Mouse (Mus musculus): ENCODE data around the gene Abcc2. TPM values are rescaled to one million over a fixed set of nuclear protein-coding genes. Genes with fewer than 3 reads are reported as not detected.

Gene Abcc2
- polyA plus RNA-seq, 1 experiment, result not detected

DNA sequence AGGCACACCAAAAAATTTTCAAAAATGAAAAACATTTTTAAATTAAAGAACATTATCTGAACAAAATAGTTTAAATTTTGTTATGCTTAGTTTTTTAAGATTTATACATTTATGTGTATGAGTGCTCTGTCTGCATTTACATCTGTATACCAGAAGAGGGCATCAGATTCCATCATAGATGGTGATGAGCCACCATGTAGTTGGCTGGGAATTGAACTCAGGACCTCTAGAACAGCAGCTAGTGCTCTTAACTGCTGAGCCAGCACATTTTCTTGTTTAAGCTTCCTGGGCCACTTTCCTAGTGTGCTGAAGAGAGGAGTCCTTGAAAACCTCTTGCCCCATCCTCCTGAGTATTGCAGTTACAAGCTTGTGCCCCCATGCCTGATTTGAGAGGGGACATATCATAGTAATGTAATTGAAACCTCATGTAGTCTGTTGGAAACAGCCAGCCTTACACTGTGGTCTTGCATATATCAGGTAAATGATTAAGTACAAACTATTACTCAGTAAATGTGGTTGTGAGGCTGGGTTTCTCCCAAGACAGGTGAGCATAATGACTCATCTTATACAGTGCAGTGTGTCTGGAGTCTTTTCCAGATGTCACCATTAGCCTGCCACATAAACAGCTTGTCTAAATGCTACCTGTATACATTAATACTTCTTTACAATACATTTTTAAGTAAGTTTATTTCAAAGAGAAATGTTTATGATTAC is 20.3 kb upstream of the Abcc2 start:
- Histone ChIP-seq H3K27ac (ENCODE audit: insufficient read depth, low read length) (no peak overlapping the region), H3K4me3 (ENCODE audit: low read depth, low read length) (no peak overlapping the region), H3K36me3 (ENCODE audit: control insufficient read depth, insufficient read depth, low read length, poor library complexity, severe bottlenecking) (no peaks in the 10 kb centered on the region), H3K27me3 (ENCODE audit: control insufficient read depth, insufficient read depth, low read length, poor library complexity, severe bottlenecking) (no peaks in the 10 kb centered on the region), H3K4me1 (ENCODE audit: control insufficient read depth, insufficient read depth, low read length) (no peaks in the 10 kb centered on the region), H3K9me3 (replicated peaks; ENCODE audit: control insufficient read depth, insufficient read depth, low read length, poor library complexity, severe bottlenecking) (no peaks in the 10 kb centered on the region), H3K9ac (ENCODE audit: low read depth, poor library complexity, severe bottlenecking) (no peak overlapping the region)
- TF ChIP-seq CTCF (IDR thresholded peaks at IDR 0.05; ENCODE audit: low read depth, low read length), result no peak
- TF ChIP-seq POLR2A (IDR thresholded peaks at IDR 0.05; ENCODE audit: insufficient read depth, low read length), result no peak
- TF ChIP-seq EP300 (IDR thresholded peaks at IDR 0.05; ENCODE audit: insufficient read depth, low read depth, low read length), result no peak

DNA sequence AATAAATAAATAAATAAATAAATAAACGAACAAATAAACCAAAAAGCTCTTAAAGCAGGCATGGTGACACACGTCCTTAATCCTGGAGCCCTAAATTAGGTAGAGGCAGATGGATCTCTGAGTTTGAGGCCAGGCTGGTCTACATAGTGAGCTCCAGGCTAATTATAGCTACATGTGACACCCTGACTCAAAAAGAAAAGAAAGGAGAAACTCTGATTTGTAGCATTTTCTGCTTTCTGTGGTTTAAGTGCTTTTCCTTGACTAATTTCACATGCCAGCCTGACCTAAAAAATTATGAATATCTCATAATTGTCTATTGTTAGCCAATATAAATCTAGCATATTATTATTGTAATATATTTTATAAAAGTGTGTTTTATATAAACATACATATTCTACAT is 19.6 kb upstream of the Abcc2 start:
- Histone ChIP-seq H3K27me3 (ENCODE audit: control insufficient read depth, insufficient read depth, low read length, poor library complexity, severe bottlenecking) (no peaks in the 10 kb centered on the region), H3K27ac (ENCODE audit: insufficient read depth, low read length) (no peak overlapping the region), H3K9ac (ENCODE audit: low read depth, poor library complexity, severe bottlenecking) (no peak overlapping the region), H3K36me3 (ENCODE audit: control insufficient read depth, insufficient read depth, low read length, poor library complexity, severe bottlenecking) (no peaks in the 10 kb centered on the region), H3K4me1 (ENCODE audit: control insufficient read depth, insufficient read depth, low read length) (no peaks in the 10 kb centered on the region), H3K9me3 (replicated peaks; ENCODE audit: control insufficient read depth, insufficient read depth, low read length, poor library complexity, severe bottlenecking) (no peaks in the 10 kb centered on the region), H3K4me3 (ENCODE audit: low read depth, low read length) (no peak overlapping the region)
- TF ChIP-seq CTCF (IDR thresholded peaks at IDR 0.05; ENCODE audit: low read depth, low read length), result no peak
- TF ChIP-seq EP300 (IDR thresholded peaks at IDR 0.05; ENCODE audit: insufficient read depth, low read depth, low read length), result no peak
- no peak for TF ChIP-seq POLR2A (IDR thresholded peaks at IDR 0.05; ENCODE audit: insufficient read depth, low read length)

DNA sequence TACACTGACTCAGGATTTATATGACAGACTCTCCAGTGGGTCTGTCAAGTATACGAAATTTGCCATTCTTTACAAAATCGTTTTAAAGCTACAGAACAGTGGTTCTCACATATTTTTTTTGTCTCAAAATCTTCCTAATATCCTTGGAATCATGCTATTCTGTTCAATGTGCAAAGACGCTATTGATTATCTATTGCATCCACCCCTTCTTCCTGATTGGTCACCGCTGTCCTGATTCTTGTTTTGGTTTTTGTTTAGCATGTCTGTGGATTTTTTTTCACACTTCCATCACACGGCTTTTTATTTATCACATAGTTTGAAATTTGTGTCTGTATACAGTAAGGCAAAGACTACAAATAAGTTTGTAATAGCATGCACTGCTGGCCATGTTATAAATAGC is 15.5 kb upstream of the Abcc2 start:
- Histone ChIP-seq H3K27me3 (ENCODE audit: control insufficient read depth, insufficient read depth, low read length, poor library complexity, severe bottlenecking) (no peaks in the 10 kb centered on the region), H3K9ac (ENCODE audit: low read depth, poor library complexity, severe bottlenecking) (no peak overlapping the region), H3K4me3 (ENCODE audit: low read depth, low read length) (no peak overlapping the region), H3K27ac (ENCODE audit: insufficient read depth, low read length) (no peak overlapping the region), H3K4me1 (ENCODE audit: control insufficient read depth, insufficient read depth, low read length) (no peaks in the 10 kb centered on the region), H3K36me3 (ENCODE audit: control insufficient read depth, insufficient read depth, low read length, poor library complexity, severe bottlenecking) (no peaks in the 10 kb centered on the region), H3K9me3 (replicated peaks; ENCODE audit: control insufficient read depth, insufficient read depth, low read length, poor library complexity, severe bottlenecking) (no peaks in the 10 kb centered on the region)
- TF ChIP-seq CTCF (IDR thresholded peaks at IDR 0.05; ENCODE audit: low read depth, low read length), result no peak
- TF ChIP-seq POLR2A (IDR thresholded peaks at IDR 0.05; ENCODE audit: insufficient read depth, low read length), result no peak
- no peak for TF ChIP-seq EP300 (IDR thresholded peaks at IDR 0.05; ENCODE audit: insufficient read depth, low read depth, low read length)

DNA sequence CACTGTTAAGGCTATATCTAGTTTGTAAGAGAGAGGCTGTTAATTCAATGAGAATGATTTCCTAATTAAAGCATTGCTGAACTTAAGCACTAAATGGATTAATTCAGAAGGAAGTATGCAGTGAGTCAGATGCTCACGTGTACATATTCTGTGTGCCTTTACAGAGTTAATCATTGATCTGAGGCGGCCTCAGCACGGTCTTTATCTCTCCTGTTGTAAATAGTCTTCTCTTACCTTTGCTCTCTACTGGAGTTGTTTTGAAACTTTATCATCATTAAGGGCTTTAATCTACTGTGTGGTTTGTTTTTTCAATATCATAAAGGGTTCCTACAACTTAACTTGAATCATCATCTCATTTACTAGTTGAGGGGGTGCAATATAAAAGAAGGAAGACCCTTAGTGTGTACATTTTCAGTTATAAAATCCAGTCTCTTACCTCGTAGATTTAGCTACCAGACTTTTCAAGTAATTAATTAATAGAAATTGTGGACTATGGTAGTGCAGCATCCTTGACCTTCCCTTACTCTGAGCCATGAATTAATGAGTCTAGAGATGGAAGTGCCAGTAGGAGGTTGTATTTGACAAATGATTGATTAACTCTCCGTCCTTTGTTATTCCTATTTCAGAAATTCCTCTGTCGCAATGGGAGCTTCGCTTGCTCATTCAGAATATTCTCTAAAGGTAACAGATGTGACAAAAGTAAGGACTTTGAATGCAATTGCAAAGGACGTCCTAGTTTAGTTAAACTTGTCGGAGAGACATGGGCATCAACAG is 14.3 kb upstream of the Abcc2 start:
- TF ChIP-seq EP300 (IDR thresholded peaks at IDR 0.05; ENCODE audit: insufficient read depth, low read depth, low read length), result no peak
- TF ChIP-seq CTCF (IDR thresholded peaks at IDR 0.05; ENCODE audit: low read depth, low read length), result no peak
- TF ChIP-seq POLR2A (IDR thresholded peaks at IDR 0.05; ENCODE audit: insufficient read depth, low read length), result no peak
- no peaks in the 10 kb centered on the region for H3K9me3 ChIP-seq (replicated peaks; ENCODE audit: control insufficient read depth, insufficient read depth, low read length, poor library complexity, severe bottlenecking)
- no peaks in the 10 kb centered on the region for H3K36me3 ChIP-seq (ENCODE audit: control insufficient read depth, insufficient read depth, low read length, poor library complexity, severe bottlenecking)
- no peaks in the 10 kb centered on the region for H3K4me1 ChIP-seq (ENCODE audit: control insufficient read depth, insufficient read depth, low read length)
- H3K27ac ChIP-seq (ENCODE audit: insufficient read depth, low read length), result no peak overlapping the region
- H3K9ac ChIP-seq (ENCODE audit: low read depth, poor library complexity, severe bottlenecking), result no peak overlapping the region
- no peaks in the 10 kb centered on the region for H3K27me3 ChIP-seq (ENCODE audit: control insufficient read depth, insufficient read depth, low read length, poor library complexity, severe bottlenecking)
- no peak overlapping the region for H3K4me3 ChIP-seq (ENCODE audit: low read depth, low read length)

DNA sequence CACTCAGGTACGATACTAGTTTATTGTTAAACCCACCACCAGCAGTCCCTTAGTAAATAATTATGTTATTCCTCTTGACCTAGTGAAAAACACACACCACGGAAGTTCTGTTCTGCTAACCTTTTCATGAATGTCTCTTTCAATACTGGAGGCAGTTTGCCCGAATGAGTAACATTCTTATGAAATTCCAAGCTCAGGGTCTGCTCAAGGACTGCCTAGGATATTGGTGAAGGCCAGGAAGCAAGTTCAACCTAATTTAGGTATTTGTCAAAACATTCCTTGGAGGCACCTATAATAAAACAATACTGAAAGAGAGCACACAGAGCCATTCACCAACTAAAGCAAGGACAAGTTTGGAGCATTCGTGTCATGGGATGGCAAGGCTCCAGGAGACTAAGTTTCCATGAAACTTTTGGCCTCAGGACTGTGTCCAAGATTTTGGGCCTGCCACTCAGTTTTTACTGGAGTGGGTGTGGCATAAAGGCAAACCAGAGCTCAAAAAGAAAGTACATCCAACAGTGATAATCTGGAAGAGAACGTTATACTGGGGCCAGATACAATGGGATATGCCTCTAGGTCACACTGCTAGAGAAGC is 12.5 kb upstream of the Abcc2 start:
- no peak overlapping the region for H3K9ac ChIP-seq (ENCODE audit: low read depth, poor library complexity, severe bottlenecking)
- no peak overlapping the region for H3K27ac ChIP-seq (ENCODE audit: insufficient read depth, low read length)
- no peak overlapping the region for H3K4me3 ChIP-seq (ENCODE audit: low read depth, low read length)
- no peaks in the 10 kb centered on the region for H3K4me1 ChIP-seq (ENCODE audit: control insufficient read depth, insufficient read depth, low read length)
- no peaks in the 10 kb centered on the region for H3K36me3 ChIP-seq (ENCODE audit: control insufficient read depth, insufficient read depth, low read length, poor library complexity, severe bottlenecking)
- TF ChIP-seq POLR2A (IDR thresholded peaks at IDR 0.05; ENCODE audit: insufficient read depth, low read length) (no peak), EP300 (IDR thresholded peaks at IDR 0.05; ENCODE audit: insufficient read depth, low read depth, low read length) (no peak)
- no peaks in the 10 kb centered on the region for H3K9me3 ChIP-seq (replicated peaks; ENCODE audit: control insufficient read depth, insufficient read depth, low read length, poor library complexity, severe bottlenecking)
- H3K27me3 ChIP-seq (ENCODE audit: control insufficient read depth, insufficient read depth, low read length, poor library complexity, severe bottlenecking), result no peaks in the 10 kb centered on the region

DNA sequence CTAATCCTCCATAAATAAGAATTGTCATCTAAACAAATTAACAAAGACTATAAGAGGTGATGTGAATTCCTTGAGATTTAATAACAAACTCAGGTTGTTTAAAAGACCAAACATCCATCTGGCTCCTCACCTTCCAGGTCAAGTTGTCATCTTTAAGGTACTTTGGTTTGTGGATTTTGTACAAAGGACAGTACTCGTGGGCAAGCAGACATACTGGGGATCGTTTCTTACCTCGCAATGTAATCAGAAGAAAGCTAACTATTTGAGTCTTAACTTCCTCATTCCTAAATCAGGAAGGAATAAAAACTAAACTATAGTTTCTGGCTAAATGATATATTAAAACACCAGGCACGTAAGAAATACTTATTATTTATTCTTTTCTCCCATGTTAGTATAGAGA is 11.4 kb upstream of the Abcc2 start:
- no peaks in the 10 kb centered on the region for H3K9me3 ChIP-seq (replicated peaks; ENCODE audit: control insufficient read depth, insufficient read depth, low read length, poor library complexity, severe bottlenecking)
- no peaks in the 10 kb centered on the region for H3K36me3 ChIP-seq (ENCODE audit: control insufficient read depth, insufficient read depth, low read length, poor library complexity, severe bottlenecking)
- no peak overlapping the region for H3K4me3 ChIP-seq (ENCODE audit: low read depth, low read length)
- H3K27ac ChIP-seq (ENCODE audit: insufficient read depth, low read length), result no peak overlapping the region
- no peak overlapping the region for H3K9ac ChIP-seq (ENCODE audit: low read depth, poor library complexity, severe bottlenecking)
- TF ChIP-seq CTCF (IDR thresholded peaks at IDR 0.05; ENCODE audit: low read depth, low read length), result no peak
- TF ChIP-seq POLR2A (IDR thresholded peaks at IDR 0.05; ENCODE audit: insufficient read depth, low read length), result no peak
- no peaks in the 10 kb centered on the region for H3K4me1 ChIP-seq (ENCODE audit: control insufficient read depth, insufficient read depth, low read length)
- no peaks in the 10 kb centered on the region for H3K27me3 ChIP-seq (ENCODE audit: control insufficient read depth, insufficient read depth, low read length, poor library complexity, severe bottlenecking)
